Comparison of ENCODE assay signal across 33 mouse cellular contexts in the genomic region with DNA sequence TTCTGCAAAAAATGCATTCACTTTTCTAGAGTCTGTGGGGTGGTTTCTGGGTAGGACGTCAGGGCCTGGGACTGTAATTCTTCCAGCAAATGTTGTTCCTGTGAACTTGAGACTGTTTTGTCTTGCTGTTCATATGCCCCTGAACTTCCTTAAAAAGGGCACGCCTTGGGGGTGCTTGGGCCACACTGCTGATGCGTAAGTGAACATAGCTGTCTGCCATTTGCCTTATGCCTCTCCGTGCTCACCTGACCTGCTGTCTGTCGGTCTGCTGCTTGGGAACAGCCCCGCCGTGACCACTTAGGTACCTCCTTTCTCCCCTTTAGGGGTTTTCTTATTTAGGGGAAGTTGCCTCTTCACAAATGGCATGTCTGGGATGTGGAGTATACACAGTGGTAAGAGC. TPM values are rescaled to one million over a fixed set of nuclear protein-coding genes. Genes with fewer than 3 reads are reported as not detected.
"Had no signal": no experiment of that assay in that cellular context is flagged by ENCODE, and none has a peak within 500 bp of the region (broad histone marks: within the 10 kb centered on the region; RNA-seq: fewer than 3 reads in every experiment).

No protein-coding gene starts in this region.

- H3K27ac ChIP-seq: kidney, postnatal 0 days; layer of hippocampus, adult 2 months; limb, embryonic 12.5 days; limb, embryonic 15.5 days; liver, embryonic 14.5 days; macrophage; neural tube, embryonic 12.5 days; neural tube, embryonic 15.5 days; stomach, postnatal 0 days had no signal

- H3K4me2 ChIP-seq: limb, embryonic 12.5 days; limb, embryonic 15.5 days; liver, embryonic 11.5 days; lung, embryonic 14.5 days; midbrain, embryonic 11.5 days; neural tube, embryonic 12.5 days; neural tube, embryonic 15.5 days had no signal

- H3K9me3 ChIP-seq: limb, embryonic 12.5 days; limb, embryonic 15.5 days; neural tube, embryonic 12.5 days; neural tube, embryonic 15.5 days had no signal

- DNase-seq: kidney, adult 18-20 months; kidney, adult 9 months; kidney, postnatal 25 days; layer of hippocampus, adult 9-11 months; left cerebral cortex, postnatal 4 days; liver, postnatal 0 days; lung, embryonic 14.5 days; midbrain, embryonic 14.5 days; right cerebral cortex, adult 18-20 months; right cerebral cortex, postnatal 14 days; right cerebral cortex, postnatal 4 days; thymus, postnatal 25 days had no signal

- H3K4me3 ChIP-seq: layer of hippocampus, adult 2 months; limb, embryonic 12.5 days; limb, embryonic 15.5 days; neural tube, embryonic 12.5 days; neural tube, embryonic 15.5 days had no signal

- H3K9ac ChIP-seq: limb, embryonic 12.5 days; limb, embryonic 15.5 days; liver, embryonic 14.5 days; liver, postnatal 0 days; lung, embryonic 14.5 days; neural tube, embryonic 12.5 days; neural tube, embryonic 15.5 days had no signal

- H3K27me3 ChIP-seq: limb, embryonic 12.5 days; limb, embryonic 15.5 days; neural tube, embryonic 12.5 days; neural tube, embryonic 15.5 days had no signal

- ATAC-seq: intestine, embryonic 16.5 days; liver, postnatal 0 days; lung, postnatal 0 days had no signal

RNA-seq across cellular contexts. Expression of a gene that starts 24.2 kb away (rescaled TPM):
- total RNA-seq: layer of hippocampus, adult 2 months; left cerebral cortex, adult 18-20 months; left cerebral cortex, postnatal 14 days; left cerebral cortex, postnatal 4 days; megakaryocyte-erythroid progenitor cell, adult 5-6 weeks; midbrain, postnatal 0 days had no signal
- polyA plus RNA-seq: kidney, postnatal 0 days; large intestine, adult 2 months; limb, embryonic 12.5 days; limb, embryonic 15.5 days; liver, embryonic 11.5 days; liver, embryonic 14.5 days; liver, postnatal 0 days; lung, embryonic 14.5 days; lung, postnatal 0 days; macrophage; midbrain, embryonic 14.5 days; midbrain, postnatal 0 days; neural tube, embryonic 12.5 days; neural tube, embryonic 15.5 days; stomach, embryonic 14.5 days; thymus, postnatal 0 days had no signal

RNA-seq across cellular contexts. Expression of a gene that starts 54.7 kb away (rescaled TPM):
- total RNA-seq: layer of hippocampus, adult 2 months; layer of hippocampus, postnatal 25 days; left cerebral cortex, adult 18-20 months; left cerebral cortex, postnatal 14 days; left cerebral cortex, postnatal 4 days; megakaryocyte-erythroid progenitor cell, adult 5-6 weeks; midbrain, postnatal 0 days had no signal
- polyA plus RNA-seq: intestine, embryonic 16.5 days; kidney, postnatal 0 days; large intestine, adult 2 months; limb, embryonic 12.5 days; limb, embryonic 15.5 days; liver, embryonic 11.5 days; liver, embryonic 14.5 days; liver, postnatal 0 days; lung, embryonic 14.5 days; lung, postnatal 0 days; macrophage; midbrain, embryonic 11.5 days; midbrain, embryonic 14.5 days; midbrain, postnatal 0 days; neural tube, embryonic 12.5 days; neural tube, embryonic 15.5 days; stomach, embryonic 14.5 days; stomach, postnatal 0 days; thymus, postnatal 0 days had no signal
